Mouse (Mus musculus) ES-Bruce4 (cell line): Measurements from ENCODE around the gene Fam89b. TPM values are rescaled to one million over a fixed set of nuclear protein-coding genes. Genes with fewer than 3 reads are reported as not detected.
"Not testable (repeated sequence)": the region's sequence is repeated elsewhere in the genome, so short reads cannot be mapped to it uniquely, and the experiment has no call there.

Experiments used
- H3K27ac ChIP-seq: 2 replicates; pipeline ENCODE4 v1.5.1; 2012; ENCODE audit warnings: low read length, inconsistent platforms; ENCODE audit not compliant: insufficient read depth
- H3K27me3 ChIP-seq: 2 replicates; pipeline ENCODE4 v1.6.1; 2012; ENCODE audit warnings: mild to moderate bottlenecking, low read length, inconsistent platforms; ENCODE audit not compliant: control insufficient read depth, poor library complexity, insufficient read depth, severe bottlenecking
- H3K36me3 ChIP-seq: 2 replicates; pipeline ENCODE4 v1.6.1; 2012; ENCODE audit warnings: inconsistent platforms, mild to moderate bottlenecking, low read length, moderate library complexity; ENCODE audit not compliant: control insufficient read depth, poor library complexity, insufficient read depth, severe bottlenecking
- H3K4me1 ChIP-seq: one replicate; pipeline ENCODE4 v1.8.1; 2011; ENCODE audit warnings: low read length; ENCODE audit not compliant: control insufficient read depth, insufficient read depth
- H3K4me3 ChIP-seq: 2 replicates; pipeline ENCODE4 v1.5.1; 2011; ENCODE audit warnings: low read depth, mild to moderate bottlenecking, low read length
- H3K9ac ChIP-seq: 2 replicates; pipeline ENCODE4 v1.6.1; 2012; ENCODE audit warnings: low read depth, mild to moderate bottlenecking, inconsistent platforms; ENCODE audit not compliant: poor library complexity, severe bottlenecking
- H3K9me3 ChIP-seq: replicated peaks from 2 replicates; pipeline ENCODE4 v1.6.1; 2012; ENCODE audit warnings: mild to moderate bottlenecking, low read length, inconsistent platforms; ENCODE audit not compliant: control insufficient read depth, poor library complexity, insufficient read depth, severe bottlenecking
- CTCF ChIP-seq: IDR thresholded peaks from one replicate; pipeline ENCODE4 v1.8.1; 2011; ENCODE audit warnings: low read depth, low read length
- EP300 ChIP-seq: IDR thresholded peaks from 2 replicates; pipeline ENCODE4 v1.6.1; 2011; ENCODE audit warnings: low read depth, low read length; ENCODE audit not compliant: insufficient read depth
- POLR2A ChIP-seq: IDR thresholded peaks from one replicate; pipeline ENCODE4 v1.8.1; 2011; ENCODE audit warnings: low read length; ENCODE audit not compliant: insufficient read depth
- polyA plus RNA-seq: library from polyadenylated mRNA; stranded (reverse); fragments of >200 nt; gene quantifications from 2 replicates; pipeline ENCODE4 v1.2.4, GENCODE M21; 2011; ENCODE audit warnings: low read depth; ENCODE audit not compliant: missing spikeins, insufficient read depth, insufficient read length

Fam89b gene
- polyA plus RNA-seq, 1 experiment: 13.1 TPM

GRCm38 (mm10) chr19:5688200-5689087, 41.0 kb downstream of the Fam89b start, which contains the start of the genes Map3k11 and Pcnx3:
TSS of gene Map3k11 (plus strand) at chr19:5688742.
TSS of gene Pcnx3 (minus strand) at chr19:5688908.
- Histone ChIP-seq H3K27ac (peak within 1 kb of the TSS; percentile 80), H3K9ac (peak within 1 kb of the TSS; percentile 56), H3K27me3 (no peaks in the 10 kb centered on the region), H3K4me3 (peak within 1 kb of the TSS; percentile 81), H3K36me3 (peaks cover 5% of the 10 kb centered on the region; the same call in 1 of the 2 replicates), H3K4me1 (no peaks in the 10 kb centered on the region), H3K9me3 (no peaks in the 10 kb centered on the region)
- TF ChIP-seq CTCF (no peak), POLR2A (no peak), EP300 (0 out of 2 replicates have a peak, but pooled peaks have one; percentile 14)

- Histone ChIP-seq H3K27ac (no peak overlapping the region), H3K9me3 (no peaks in the 10 kb centered on the region), H3K9ac (peak overlapping the region; percentile 29), H3K27me3 (no peaks in the 10 kb centered on the region), H3K4me1 (no peaks in the 10 kb centered on the region), H3K4me3 (peak overlapping the region; percentile 74), H3K36me3 (peaks cover 5% of the 10 kb centered on the region; the same call in 1 of the 2 replicates)
- no peak for TF ChIP-seq CTCF
- no peak for TF ChIP-seq POLR2A
- TF ChIP-seq EP300: no peak
These were observed 41.7 kb downstream of the Fam89b start for GRCm38 (mm10) chr19:5687738-5688137.

GRCm38 (mm10) chr19:5686954-5687353, 42.5 kb downstream of the Fam89b start:
- H3K9me3 ChIP-seq, H3K27ac ChIP-seq, H3K36me3 ChIP-seq, H3K4me3 ChIP-seq, H3K27me3 ChIP-seq, H3K9ac ChIP-seq, H3K4me1 ChIP-seq: not testable (repeated sequence)

DNA sequence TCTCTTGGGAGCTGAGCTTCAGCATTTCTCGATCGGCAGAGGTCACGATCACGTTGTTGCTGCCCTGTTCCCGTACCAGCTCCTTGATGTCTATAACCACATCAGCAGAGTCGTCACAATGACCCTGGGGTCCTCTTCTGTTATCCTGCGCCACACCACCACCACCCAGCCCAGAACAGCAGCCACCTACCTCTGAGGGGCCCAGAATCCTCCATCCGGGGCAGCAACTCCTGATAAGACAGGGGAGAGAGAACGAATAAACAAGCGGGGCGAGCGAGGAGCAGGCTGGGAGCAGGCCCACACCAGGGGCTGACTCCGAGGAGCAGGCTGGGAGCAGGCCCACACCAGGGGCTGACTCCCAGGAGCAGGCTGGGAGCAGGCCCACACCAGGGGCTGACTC, 43.0 kb downstream of the Fam89b start:
- H3K9me3 ChIP-seq: no peaks in the 10 kb centered on the region
- no peak overlapping the region for H3K9ac ChIP-seq
- H3K36me3 ChIP-seq: peaks cover 5% of the 10 kb centered on the region; the same call in 1 of the 2 replicates
- no peak overlapping the region for H3K4me3 ChIP-seq
- TF ChIP-seq EP300 (no peak), CTCF (no peak), POLR2A (no peak)
- H3K27ac ChIP-seq: no peak overlapping the region
- no peaks in the 10 kb centered on the region for H3K4me1 ChIP-seq
- H3K27me3 ChIP-seq: no peaks in the 10 kb centered on the region

GRCm38 (mm10) chr19:5685861-5686260, 43.6 kb downstream of the Fam89b start:
- H3K36me3 ChIP-seq: peaks cover 5% of the 10 kb centered on the region; the same call in 1 of the 2 replicates
- no peaks in the 10 kb centered on the region for H3K4me1 ChIP-seq
- no peak overlapping the region for H3K27ac ChIP-seq
- H3K9ac ChIP-seq: no peak overlapping the region
- TF ChIP-seq CTCF (no peak), POLR2A (no peak), EP300 (no peak)
- no peaks in the 10 kb centered on the region for H3K27me3 ChIP-seq
- no peaks in the 10 kb centered on the region for H3K9me3 ChIP-seq
- H3K4me3 ChIP-seq: no peak overlapping the region

GRCm38 (mm10) chr19:5685431-5685830, 44.0 kb downstream of the Fam89b start:
- H3K27me3 ChIP-seq: no peaks in the 10 kb centered on the region
- no peak overlapping the region for H3K27ac ChIP-seq
- H3K36me3 ChIP-seq: peaks cover 5% of the 10 kb centered on the region; the same call in 1 of the 2 replicates
- no peaks in the 10 kb centered on the region for H3K9me3 ChIP-seq
- H3K4me1 ChIP-seq: no peaks in the 10 kb centered on the region
- H3K9ac ChIP-seq: no peak overlapping the region
- TF ChIP-seq CTCF (no peak), POLR2A (no peak), EP300 (no peak)
- H3K4me3 ChIP-seq: no peak overlapping the region
